Mouse (Mus musculus) liver, embryonic 14.5 days (tissue): ENCODE measurements around the gene Ube2d3. TPM values are rescaled to one million over a fixed set of nuclear protein-coding genes. Genes with fewer than 3 reads are reported as not detected.

Experiments
- ATAC-seq: fragments of 200-750 bp; cut with Nextera tagmentation; 2 replicates; pipeline ENCODE4 v1.8.0; 2017; ENCODE audit warnings: moderate number of reproducible peaks, mild to moderate bottlenecking, moderate library complexity; ENCODE audit not compliant: insufficient read depth
- DNase-seq, 3 experiments: peaks; one replicate each; pipeline ENCODE4 v3.0.0-alpha.2; 2012 to 2013; ENCODE audit warnings: low read depth in 3 of 3, low spot score in 3 of 3
- H3K27ac ChIP-seq: fragments of 300-500 bp; sonication (generic); 2 replicates; pipeline ENCODE4 v1.5.1; 2014; ENCODE audit warnings: moderate library complexity, mild to moderate bottlenecking, control low read depth, inconsistent platforms
- H3K27me3 ChIP-seq: fragments of 300-500 bp; sonication (generic); 2 replicates; pipeline ENCODE4 v1.6.1; 2014; ENCODE audit warnings: mild to moderate bottlenecking, low read length, moderate library complexity; ENCODE audit not compliant: control insufficient read depth, insufficient read depth
- H3K36me3 ChIP-seq: fragments of 300-500 bp; sonication (generic); replicated peaks from 2 replicates; pipeline ENCODE4 v1.6.1; 2014; ENCODE audit warnings: low read depth; ENCODE audit not compliant: control insufficient read depth, insufficient read depth
- H3K4me1 ChIP-seq, 2 experiments: fragments of 200-500 bp in 1 of 2; fragments of 300-500 bp in 1 of 2; sonication (generic) in 1 of 2; replicated peaks; 2 replicates each; pipeline ENCODE4 v1.6.1; 2012 to 2014; ENCODE audit warnings: antibody characterized with exemption in 1 of 2, inconsistent platforms in 1 of 2, low read length in 1 of 2; ENCODE audit not compliant: control insufficient read depth in 2 of 2, insufficient read depth in 2 of 2
- H3K4me2 ChIP-seq: fragments of 300-500 bp; sonication (generic); 2 replicates; pipeline ENCODE4 v1.6.1; 2014; ENCODE audit warnings: low read depth, mild to moderate bottlenecking, control low read depth, moderate library complexity
- H3K4me3 ChIP-seq, 2 experiments: fragments of 200-500 bp in 1 of 2; fragments of 300-500 bp in 1 of 2; sonication (generic) in 1 of 2; 2 replicates each; pipeline ENCODE4 v1.5.1; 2012 to 2014; ENCODE audit warnings: low read depth in 2 of 2, low read length in 2 of 2, mild to moderate bottlenecking in 2 of 2, control low read depth in 1 of 2, inconsistent platforms in 1 of 2, moderate library complexity in 1 of 2; ENCODE audit not compliant: insufficient read depth in 1 of 2
- H3K9ac ChIP-seq: fragments of 300-500 bp; sonication (generic); replicated peaks from 2 replicates; pipeline ENCODE4 v1.6.1; 2014; ENCODE audit warnings: mild to moderate bottlenecking, control low read depth, moderate library complexity
- H3K9me3 ChIP-seq: fragments of 300-500 bp; sonication (generic); 2 replicates; pipeline ENCODE4 v1.6.1; 2016; ENCODE audit warnings: low read length, mixed read lengths; ENCODE audit not compliant: control insufficient read depth
- CTCF ChIP-seq: IDR thresholded peaks from 2 replicates; pipeline ENCODE4 v1.5.1; 2016; ENCODE audit warnings: antibody characterized with exemption, low read depth, control low read depth
- EP300 ChIP-seq: IDR thresholded peaks from 2 replicates; pipeline ENCODE4 v1.6.1; 2016; ENCODE audit warnings: antibody characterized with exemption, low read depth
- WGBS: fragments of 180-500 bp; shearing (Covaris S2); extraction: QIAGEN DNeasy Blood & Tissue Kit; methylation state at CpG from one replicate; pipeline ENCODE4 v1.1.7; 2014; ENCODE audit not compliant: insufficient replicate concordance; 5-methylcytosine and 5-hydroxymethylcytosine counted together
- polyA plus RNA-seq, 2 experiments: library from polyadenylated mRNA; depleted of rRNA in 1 of 2; stranded (reverse) in 1 of 2; unstranded in 1 of 2; fragments of >200 nt; fragmentation: Nextera tagmentation in 1 of 2; extraction: Ambion mirVana in 1 of 2; gene quantifications; 2 replicates each; pipeline versions ENCODE4 v1.2.1 to v1.2.3; 2012 to 2014

The Ube2d3 gene
- polyA plus RNA-seq, 2 experiments = 112 to 246 TPM

DNA sequence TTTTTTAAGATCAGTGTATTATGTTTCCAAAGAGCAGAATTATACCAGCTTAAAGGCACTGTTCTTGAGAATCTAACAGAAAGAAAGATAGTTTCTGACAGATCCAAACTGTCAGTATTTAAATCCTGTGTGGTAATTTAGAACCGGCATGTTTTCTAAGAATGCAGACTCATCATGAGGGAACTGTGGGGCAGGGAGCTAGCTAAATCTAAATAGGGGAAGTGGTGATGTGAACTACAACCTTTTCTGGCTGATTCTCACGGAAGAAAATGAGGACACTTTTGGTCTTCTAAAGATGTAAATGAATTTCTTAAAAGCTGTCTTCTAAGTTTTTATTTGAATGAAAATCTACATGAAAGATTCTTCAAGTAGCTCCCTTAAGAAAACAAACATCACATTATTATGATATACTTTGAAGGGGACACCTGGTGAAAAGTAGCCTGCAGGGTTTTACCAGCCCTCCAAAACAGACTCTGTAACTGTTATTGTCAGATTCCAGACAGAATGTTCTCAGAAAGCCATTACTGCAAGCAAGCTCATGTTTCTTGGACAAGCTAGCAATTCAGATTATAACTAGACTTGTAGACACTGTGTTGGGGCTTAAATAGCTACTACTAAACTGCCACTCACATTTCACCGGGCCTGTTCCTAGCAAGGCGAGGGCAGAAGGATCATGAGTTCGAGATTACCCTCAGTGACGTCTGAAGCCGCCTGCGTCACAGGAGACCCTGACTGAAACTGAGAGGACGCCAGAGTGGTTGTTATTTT is 17.2 kb upstream of the Ube2d3 start:
- DNase-seq (no peak), ATAC-seq (no peak)
- Histone ChIP-seq H3K36me3 (no peaks in the 10 kb centered on the region), H3K4me1 (peaks cover 9 to 12% of the 10 kb centered on the region in 2 experiments), H3K9ac (peak overlapping the region; percentile 31; the same call in 1 of the 2 replicates), H3K4me2 (peak overlapping the region; percentile 90), H3K27ac (peak overlapping the region; percentile 50), H3K27me3 (no peaks in the 10 kb centered on the region), H3K4me3 (peak overlapping the region in 1 of 2 experiments; percentile 81; a peak in 2 of 4 replicates), H3K9me3 (no peaks in the 10 kb centered on the region)
- TF ChIP-seq EP300 (no peak), CTCF (no peak)
- WGBS = 57% methylated on average over 9 of the region's 9 CpGs

DNA sequence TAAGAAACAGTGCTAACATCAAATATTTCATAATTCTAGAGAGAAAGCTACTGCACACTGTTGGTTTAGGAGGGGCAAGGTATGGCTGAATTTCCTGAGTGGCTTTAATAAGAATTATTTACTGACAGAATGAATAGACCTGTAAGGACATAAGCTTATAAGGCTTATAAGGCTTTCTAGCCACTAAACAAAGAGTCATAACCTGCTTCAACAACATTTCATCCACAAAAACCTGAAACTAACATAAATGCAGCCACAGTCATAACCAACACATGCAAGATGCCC is 16.7 kb upstream of the Ube2d3 start:
- Histone ChIP-seq H3K9me3 (no peaks in the 10 kb centered on the region), H3K27me3 (no peaks in the 10 kb centered on the region), H3K4me3 (peak overlapping the region in 1 of 2 experiments; percentile 81; a peak in 3 of 4 replicates), H3K9ac (peak overlapping the region; percentile 89; the same call in 1 of the 2 replicates), H3K27ac (no peak overlapping the region), H3K4me1 (peaks cover 9 to 12% of the 10 kb centered on the region in 2 experiments), H3K36me3 (no peaks in the 10 kb centered on the region), H3K4me2 (peak overlapping the region; percentile 90)
- TF ChIP-seq EP300 (no peak), CTCF (no peak)
- ATAC-seq (no peak), DNase-seq (no peak)

DNA sequence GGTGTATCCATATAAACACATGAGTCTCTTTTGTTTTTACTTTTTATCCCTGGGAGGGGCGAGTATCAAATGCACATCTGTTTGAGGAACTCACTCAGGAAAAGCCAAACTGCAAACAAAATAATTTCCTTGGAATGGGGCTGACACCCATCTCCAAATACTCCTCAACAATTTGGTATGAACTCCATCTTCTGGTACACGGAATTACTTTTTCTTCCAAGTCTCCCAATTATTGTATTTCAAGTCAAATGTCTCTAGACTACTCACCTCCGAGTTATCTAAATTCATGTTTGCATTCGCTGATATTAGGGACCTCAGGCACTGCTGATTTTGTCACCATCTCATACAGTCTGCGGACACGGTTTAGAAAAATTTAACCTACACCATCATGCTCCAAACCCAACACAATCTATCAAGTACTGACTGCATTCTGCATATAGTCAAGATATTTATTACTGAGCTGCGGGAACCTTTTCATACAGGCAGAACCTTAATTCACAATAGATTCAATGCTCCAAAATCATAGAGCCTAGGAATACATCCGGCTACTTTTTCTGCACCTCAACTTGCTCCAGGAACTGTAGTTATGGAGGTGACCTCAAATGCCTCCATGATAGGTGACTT is 15.6 kb upstream of the Ube2d3 start:
- Histone ChIP-seq H3K9me3 (no peaks in the 10 kb centered on the region), H3K4me3 (peak overlapping the region; percentile 81 to 90), H3K4me1 (peaks cover 9 to 12% of the 10 kb centered on the region in 2 experiments), H3K36me3 (no peaks in the 10 kb centered on the region), H3K27me3 (no peaks in the 10 kb centered on the region), H3K9ac (peak overlapping the region; percentile 89), H3K27ac (peak overlapping the region; percentile 83), H3K4me2 (peak overlapping the region; percentile 90)
- WGBS = 10% methylated on average over 8 of the region's 8 CpGs
- ATAC-seq (no peak), DNase-seq (no peak)
- no peak for TF ChIP-seq EP300
- TF ChIP-seq CTCF = no peak

DNA sequence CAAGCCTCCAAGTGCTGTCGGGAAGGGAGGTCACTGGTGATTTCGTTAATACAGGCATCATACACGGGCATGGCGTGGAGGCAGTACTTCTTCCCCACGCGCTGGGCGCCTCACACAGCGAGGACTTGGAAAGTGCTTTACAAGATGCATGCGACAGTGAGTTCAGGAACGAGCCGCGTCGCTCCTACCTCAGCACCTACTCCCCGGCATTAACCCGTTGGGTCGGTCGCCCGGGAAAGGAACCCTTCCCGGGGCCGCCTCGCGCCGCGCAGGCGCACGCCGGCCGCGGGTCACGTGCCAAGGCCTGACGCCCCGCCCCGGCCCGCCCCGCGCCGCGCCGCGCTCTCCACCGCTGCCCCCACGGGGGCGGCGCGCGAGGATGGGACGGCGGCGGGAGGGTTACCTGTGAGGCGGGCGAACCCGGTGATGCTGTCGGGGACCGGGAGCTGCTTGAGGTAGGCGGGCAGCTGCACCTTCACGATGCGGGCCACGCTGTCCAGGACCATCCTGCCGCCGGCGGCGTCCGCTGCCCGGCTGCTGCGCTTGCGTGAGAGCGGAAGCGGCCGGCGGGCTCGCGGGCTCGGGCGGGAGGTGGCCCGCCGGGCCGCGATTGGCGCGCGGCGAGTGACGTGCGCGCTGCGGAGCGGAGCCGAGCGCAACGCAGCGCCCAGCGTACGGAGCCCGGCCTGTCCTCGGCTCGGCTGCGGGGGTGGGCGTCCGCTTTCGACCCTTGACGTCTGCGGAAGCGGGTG is 14.9 kb upstream of the Ube2d3 start:
- peak overlapping the region; percentile 90 for H3K4me2 ChIP-seq

More for the DNA sequence above, 14.9 kb upstream of the Ube2d3 start:
- H3K4me1 ChIP-seq = peaks cover 9% of the 10 kb centered on the region in 2 experiments
- no peaks in the 10 kb centered on the region for H3K36me3 ChIP-seq
- under 1% methylated on average over 91 of the region's 103 CpGs for WGBS
- H3K9me3 ChIP-seq = no peaks in the 10 kb centered on the region
- H3K9ac ChIP-seq = peak overlapping the region; percentile 89
- DNase-seq (peak; percentile 74 to 75 (median 75)), ATAC-seq (peak; percentile 96)
- TF ChIP-seq CTCF = no peak
- no peak for TF ChIP-seq EP300
- no peaks in the 10 kb centered on the region for H3K27me3 ChIP-seq
- H3K27ac ChIP-seq = peak overlapping the region; percentile 83
- peak overlapping the region; percentile 81 to 90 for H3K4me3 ChIP-seq
